Mouse (Mus musculus) intestine, embryonic 15.5 days (tissue): ENCODE measurements at regions not wholly inside any gene's neighbourhood (a gene's known extent, or its start where the extent isn't known, plus 50 kb on each side); places are given as distances from the start of the nearest gene placed in this dataset.
"Not testable (repeated sequence)": the region's sequence is repeated elsewhere in the genome, so short reads cannot be mapped to it uniquely, and the experiment has no call there.

ENCODE experiments used
- ATAC-seq: fragments of 200-750 bp; cut with Nextera tagmentation; 2 replicates; pipeline ENCODE4 v1.8.0; 2017; ENCODE audit warnings: moderate TSS enrichment, moderate library complexity
- H3K27ac ChIP-seq: fragments of 300-500 bp; sonication (generic); 2 replicates; pipeline ENCODE4 v1.5.1; 2015; ENCODE audit warnings: mild to moderate bottlenecking, inconsistent platforms
- H3K27me3 ChIP-seq: fragments of 300-500 bp; sonication (generic); replicated peaks from 2 replicates; pipeline ENCODE4 v1.6.1; 2015; ENCODE audit warnings: inconsistent platforms
- H3K36me3 ChIP-seq: fragments of 300-500 bp; sonication (generic); 2 replicates; pipeline ENCODE4 v1.6.1; 2015; ENCODE audit warnings: inconsistent platforms
- H3K4me1 ChIP-seq: fragments of 300-500 bp; sonication (generic); replicated peaks from 2 replicates; pipeline ENCODE4 v1.6.1; 2015; ENCODE audit warnings: inconsistent platforms
- H3K4me2 ChIP-seq: fragments of 300-500 bp; sonication (generic); replicated peaks from 2 replicates; pipeline ENCODE4 v1.6.1; 2015; ENCODE audit warnings: mild to moderate bottlenecking, inconsistent platforms
- H3K4me3 ChIP-seq: fragments of 300-500 bp; sonication (generic); replicated peaks from 2 replicates; pipeline ENCODE4 v1.5.1; 2015; ENCODE audit warnings: inconsistent platforms
- H3K9ac ChIP-seq: fragments of 300-500 bp; sonication (generic); 2 replicates; pipeline ENCODE4 v1.6.1; 2015; ENCODE audit warnings: inconsistent platforms
- H3K9me3 ChIP-seq: fragments of 300-500 bp; sonication (generic); 2 replicates; pipeline ENCODE4 v1.6.1; 2016; ENCODE audit warnings: inconsistent platforms
- WGBS: fragments of 180-500 bp; shearing (Covaris S2); methylation state at CpG from one replicate; pipeline ENCODE4 v1.1.7; 2015; 5-methylcytosine and 5-hydroxymethylcytosine counted together

GRCm38 (mm10) chr10:27761402-27761801, 141.8 kb upstream of the Lama2 start:
- WGBS: 7% methylated on average over 3 of the region's 3 CpGs

GRCm38 (mm10) chr10:27802368-27802767, 182.8 kb upstream of the Lama2 start:
- 21% methylated on average over 1 of the region's 1 CpGs for WGBS
- Histone ChIP-seq H3K4me1 (no peaks in the 10 kb centered on the region), H3K27ac (no peak overlapping the region), H3K4me3 (no peak overlapping the region), H3K36me3 (no peaks in the 10 kb centered on the region), H3K9me3 (no peaks in the 10 kb centered on the region), H3K9ac (no peak overlapping the region), H3K27me3 (no peaks in the 10 kb centered on the region), H3K4me2 (no peak overlapping the region)
- no peak for ATAC-seq

More at GRCm38 (mm10) chr10:27761402-27761801, 141.8 kb upstream of the Lama2 start:
- no peaks in the 10 kb centered on the region for H3K27me3 ChIP-seq
- H3K27ac ChIP-seq: no peak overlapping the region
- H3K4me1 ChIP-seq: no peaks in the 10 kb centered on the region
- H3K9ac ChIP-seq: no peak overlapping the region
- no peak overlapping the region for H3K4me3 ChIP-seq
- no peaks in the 10 kb centered on the region for H3K9me3 ChIP-seq
- no peak for ATAC-seq
- H3K4me2 ChIP-seq: no peak overlapping the region
- no peaks in the 10 kb centered on the region for H3K36me3 ChIP-seq

GRCm38 (mm10) chr10:27809539-27809938, 190.0 kb upstream of the Lama2 start:
- no peak for ATAC-seq
- H3K4me3 ChIP-seq: no peak overlapping the region
- WGBS: 43% methylated on average over 2 of the region's 2 CpGs
- no peaks in the 10 kb centered on the region for H3K36me3 ChIP-seq
- no peaks in the 10 kb centered on the region for H3K4me1 ChIP-seq
- H3K27me3 ChIP-seq: no peaks in the 10 kb centered on the region
- no peaks in the 10 kb centered on the region for H3K9me3 ChIP-seq
- H3K4me2 ChIP-seq: no peak overlapping the region
- H3K9ac ChIP-seq: no peak overlapping the region
- H3K27ac ChIP-seq: no peak overlapping the region

GRCm38 (mm10) chr10:27825671-27826070, 206.1 kb upstream of the Lama2 start:
- ATAC-seq, H3K9ac ChIP-seq: not testable (repeated sequence)
- WGBS: 94% methylated on average over 9 of the region's 9 CpGs

GRCm38 (mm10) chr10:27828346-27828745, 208.8 kb upstream of the Lama2 start:
- Histone ChIP-seq H3K27ac (no peak overlapping the region), H3K9me3 (no peaks in the 10 kb centered on the region), H3K4me1 (no peaks in the 10 kb centered on the region), H3K36me3 (no peaks in the 10 kb centered on the region), H3K27me3 (no peaks in the 10 kb centered on the region), H3K4me3 (no peak overlapping the region), H3K9ac (no peak overlapping the region), H3K4me2 (no peak overlapping the region)
- WGBS: 71% methylated on average over 1 of the region's 1 CpGs
- ATAC-seq: no peak

More at GRCm38 (mm10) chr10:27825671-27826070, 206.1 kb upstream of the Lama2 start:
- not testable (repeated sequence) for H3K9me3 ChIP-seq, H3K4me1 ChIP-seq, H3K27me3 ChIP-seq, H3K4me3 ChIP-seq, H3K36me3 ChIP-seq, H3K4me2 ChIP-seq, H3K27ac ChIP-seq

GRCm38 (mm10) chr10:27838666-27839065, 219.1 kb upstream of the Lama2 start:
- WGBS: 94% methylated on average over 1 of the region's 1 CpGs
- Histone ChIP-seq H3K4me1 (no peaks in the 10 kb centered on the region), H3K4me2 (no peak overlapping the region), H3K27me3 (no peaks in the 10 kb centered on the region), H3K9me3 (no peaks in the 10 kb centered on the region), H3K36me3 (no peaks in the 10 kb centered on the region), H3K4me3 (no peak overlapping the region), H3K9ac (no peak overlapping the region), H3K27ac (no peak overlapping the region)
- no peak for ATAC-seq

- H3K27ac ChIP-seq: no peak overlapping the region
- H3K4me1 ChIP-seq: no peaks in the 10 kb centered on the region
- H3K27me3 ChIP-seq: no peaks in the 10 kb centered on the region
- H3K9ac ChIP-seq: no peak overlapping the region
- H3K4me2 ChIP-seq: no peak overlapping the region
- H3K4me3 ChIP-seq: no peak overlapping the region
- ATAC-seq: no peak
- H3K9me3 ChIP-seq: no peaks in the 10 kb centered on the region
- 59% methylated on average over 5 of the region's 5 CpGs for WGBS
- no peaks in the 10 kb centered on the region for H3K36me3 ChIP-seq
Observed at GRCm38 (mm10) chr10:27841042-27841709, 221.6 kb upstream of the Lama2 start.

GRCm38 (mm10) chr10:27843010-27843409, 223.5 kb upstream of the Lama2 start:
- no peak overlapping the region for H3K9ac ChIP-seq
- no peaks in the 10 kb centered on the region for H3K4me1 ChIP-seq
- 84% methylated on average over 2 of the region's 2 CpGs for WGBS
- no peak overlapping the region for H3K4me3 ChIP-seq
- H3K27ac ChIP-seq: no peak overlapping the region
- no peaks in the 10 kb centered on the region for H3K9me3 ChIP-seq
- no peak for ATAC-seq
- no peaks in the 10 kb centered on the region for H3K27me3 ChIP-seq
- no peaks in the 10 kb centered on the region for H3K36me3 ChIP-seq
- no peak overlapping the region for H3K4me2 ChIP-seq

GRCm38 (mm10) chr10:27863625-27864024, 211.0 kb upstream of the Ptprk start:
- Histone ChIP-seq H3K9me3 (no peaks in the 10 kb centered on the region), H3K9ac (no peak overlapping the region), H3K36me3 (no peaks in the 10 kb centered on the region), H3K4me1 (no peaks in the 10 kb centered on the region), H3K27ac (no peak overlapping the region), H3K27me3 (no peaks in the 10 kb centered on the region), H3K4me2 (no peak overlapping the region), H3K4me3 (no peak overlapping the region)
- no peak for ATAC-seq
- WGBS: 72% methylated on average over 2 of the region's 2 CpGs

- no peak overlapping the region for H3K27ac ChIP-seq
- ATAC-seq: no peak
- H3K27me3 ChIP-seq: no peaks in the 10 kb centered on the region
- H3K36me3 ChIP-seq: no peaks in the 10 kb centered on the region
- H3K4me1 ChIP-seq: no peaks in the 10 kb centered on the region
- 80% methylated on average over 1 of the region's 1 CpGs for WGBS
- no peaks in the 10 kb centered on the region for H3K9me3 ChIP-seq
- no peak overlapping the region for H3K4me3 ChIP-seq
- H3K4me2 ChIP-seq: no peak overlapping the region
- no peak overlapping the region for H3K9ac ChIP-seq
Observed at GRCm38 (mm10) chr10:27880867-27881266, 193.8 kb upstream of the Ptprk start.

GRCm38 (mm10) chr10:27891778-27892512, 182.7 kb upstream of the Ptprk start:
- no peak overlapping the region for H3K9ac ChIP-seq
- no peaks in the 10 kb centered on the region for H3K36me3 ChIP-seq
- no peak overlapping the region for H3K27ac ChIP-seq
- H3K9me3 ChIP-seq: no peaks in the 10 kb centered on the region
- WGBS: 55% methylated on average over 2 of the region's 2 CpGs
- peak; percentile 70; the same call in 1 of the 2 replicates for ATAC-seq
- no peak overlapping the region for H3K4me2 ChIP-seq
- no peak overlapping the region for H3K4me3 ChIP-seq
- H3K27me3 ChIP-seq: no peaks in the 10 kb centered on the region
- no peaks in the 10 kb centered on the region for H3K4me1 ChIP-seq

- no peak overlapping the region for H3K9ac ChIP-seq
- 76% methylated on average over 2 of the region's 2 CpGs for WGBS
Observed at GRCm38 (mm10) chr10:27916406-27916805, 158.2 kb upstream of the Ptprk start.

GRCm38 (mm10) chr10:27927266-27927665, 147.4 kb upstream of the Ptprk start:
- Histone ChIP-seq H3K27ac (no peak overlapping the region), H3K4me3 (no peak overlapping the region), H3K4me2 (no peak overlapping the region), H3K9me3 (no peaks in the 10 kb centered on the region), H3K36me3 (no peaks in the 10 kb centered on the region), H3K27me3 (no peaks in the 10 kb centered on the region), H3K4me1 (no peaks in the 10 kb centered on the region), H3K9ac (no peak overlapping the region)
- ATAC-seq: no peak
- WGBS: 64% methylated on average over 5 of the region's 5 CpGs

More at GRCm38 (mm10) chr10:27916406-27916805, 158.2 kb upstream of the Ptprk start:
- Histone ChIP-seq H3K9me3 (no peaks in the 10 kb centered on the region), H3K4me2 (no peak overlapping the region), H3K4me1 (no peaks in the 10 kb centered on the region), H3K36me3 (no peaks in the 10 kb centered on the region), H3K4me3 (no peak overlapping the region), H3K27me3 (no peaks in the 10 kb centered on the region), H3K27ac (no peak overlapping the region)
- no peak for ATAC-seq
